Mouse (Mus musculus): ENCODE results near the gene Tbc1d10c.

GRCm38 (mm10) chr19:4192251-4192985, 1.3 kb upstream of the Tbc1d10c start:
- TF ChIP-seq ETS1 (conservative IDR thresholded peaks at IDR 0.05; ENCODE audit: low read depth, low read length) (no peak), MAX (IDR thresholded peaks at IDR 0.05; ENCODE audit: low read length) (no peak), SMC3 (IDR thresholded peaks at IDR 0.05; ENCODE audit: low read depth, low read length) (no peak), MEF2A (IDR thresholded peaks at IDR 0.05; ENCODE audit: borderline replicate concordance, low read depth, low read length) (no peak), CTCF (conservative IDR thresholded peaks at IDR 0.05 in 1 of 2, IDR thresholded peaks at IDR 0.05 in 1 of 2; ENCODE audit: low read depth in 2 of 2, low read length in 2 of 2) (no peak), USF1 (IDR thresholded peaks at IDR 0.05; ENCODE audit: low read depth, low read length) (no peak), NRF1 (IDR thresholded peaks at IDR 0.05; ENCODE audit: low read depth, low read length) (no peak)
